Mouse (Mus musculus): ENCODE data around the gene Serpinc1. TPM values are rescaled to one million over a fixed set of nuclear protein-coding genes. Genes with fewer than 3 reads are reported as not detected.

Gene Serpinc1
- polyA plus RNA-seq, 1 experiment from 2014 or later, result 2.3 TPM

- no peaks in the 10 kb centered on the region for H3K9me3 ChIP-seq
- ATAC-seq (ENCODE audit: borderline replicate concordance, extremely low read depth, low FRiP score, low TSS enrichment), result no peak
- H3K4me2 ChIP-seq, result no peak overlapping the region
- no peaks in the 10 kb centered on the region for H3K27me3 ChIP-seq
- no peaks in the 10 kb centered on the region for H3K36me3 ChIP-seq
- WGBS, result 81% methylated on average over 6 of the region's 6 CpGs
- H3K27ac ChIP-seq, result no peak overlapping the region
- no peaks in the 10 kb centered on the region for H3K4me1 ChIP-seq
- H3K4me3 ChIP-seq, result no peak overlapping the region
- no peak overlapping the region for H3K9ac ChIP-seq
These were observed 7.1 kb downstream of the Serpinc1 start for GRCm38 (mm10) chr1:160985477-160985876.

DNA sequence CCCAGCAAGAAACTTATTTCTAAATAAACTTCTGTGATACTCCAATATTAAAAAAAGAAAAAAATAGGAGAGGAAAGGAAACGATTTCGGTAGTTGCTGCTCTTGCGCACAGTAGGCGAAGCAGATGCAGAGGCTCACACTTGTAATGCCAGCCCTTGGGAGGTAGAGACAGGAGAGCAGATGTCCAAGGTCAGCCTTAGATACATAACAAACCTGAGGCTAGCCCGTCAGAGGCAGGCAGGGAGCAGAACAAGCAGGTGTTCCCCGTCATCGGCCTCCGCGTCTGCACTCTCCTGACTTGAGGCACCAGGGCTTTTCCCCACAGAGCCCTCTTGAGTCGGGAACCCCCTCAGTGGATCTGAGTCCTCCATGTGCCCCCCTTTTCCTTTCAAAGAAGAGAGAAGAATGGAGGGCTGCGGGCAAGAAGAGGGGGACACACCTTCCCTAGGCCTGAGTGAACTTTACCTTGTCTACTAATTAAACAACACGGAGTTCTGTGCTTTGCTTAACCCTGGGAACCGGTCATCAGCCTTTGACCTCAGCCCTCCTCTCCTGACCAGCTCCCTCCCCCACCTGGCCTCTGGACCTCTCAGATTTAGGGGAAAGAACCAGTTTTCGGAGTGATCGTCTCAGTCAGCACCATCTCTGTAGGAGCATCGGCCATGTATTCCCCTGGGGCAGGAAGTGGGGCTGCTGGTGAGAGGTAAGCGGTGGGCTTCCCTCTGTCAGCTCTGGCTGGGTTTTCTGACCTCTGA, 8.7 kb downstream of the Serpinc1 start:
- H3K4me3 ChIP-seq, result no peak overlapping the region
- H3K4me2 ChIP-seq, result no peak overlapping the region
- no peaks in the 10 kb centered on the region for H3K36me3 ChIP-seq
- no peaks in the 10 kb centered on the region for H3K9me3 ChIP-seq
- H3K27ac ChIP-seq, result no peak overlapping the region
- no peak for ATAC-seq (ENCODE audit: borderline replicate concordance, extremely low read depth, low FRiP score, low TSS enrichment)
- H3K27me3 ChIP-seq, result no peaks in the 10 kb centered on the region
- WGBS, result 70% methylated on average over 17 of the region's 17 CpGs
- H3K9ac ChIP-seq, result no peak overlapping the region
- H3K4me1 ChIP-seq, result no peaks in the 10 kb centered on the region

GRCm38 (mm10) chr1:160989395-160989794, 11.0 kb downstream of the Serpinc1 start:
- Histone ChIP-seq H3K9ac (no peak overlapping the region), H3K4me2 (no peak overlapping the region), H3K4me1 (no peaks in the 10 kb centered on the region), H3K9me3 (no peaks in the 10 kb centered on the region), H3K27me3 (no peaks in the 10 kb centered on the region), H3K4me3 (no peak overlapping the region), H3K27ac (no peak overlapping the region), H3K36me3 (no peaks in the 10 kb centered on the region)
- 86% methylated on average over 15 of the region's 15 CpGs for WGBS
- ATAC-seq (ENCODE audit: borderline replicate concordance, extremely low read depth, low FRiP score, low TSS enrichment), result no peak

- Histone ChIP-seq H3K27ac (no peak overlapping the region), H3K27me3 (no peaks in the 10 kb centered on the region), H3K9me3 (no peaks in the 10 kb centered on the region), H3K4me2 (no peak overlapping the region), H3K9ac (no peak overlapping the region), H3K4me3 (no peak overlapping the region), H3K4me1 (no peaks in the 10 kb centered on the region), H3K36me3 (no peaks in the 10 kb centered on the region)
- no peak for ATAC-seq (ENCODE audit: borderline replicate concordance, extremely low read depth, low FRiP score, low TSS enrichment)
- WGBS, result 80% methylated on average over 6 of the region's 6 CpGs
These were observed 15.5 kb downstream of the Serpinc1 start for GRCm38 (mm10) chr1:160993851-160994250.

- no peak overlapping the region for H3K9ac ChIP-seq
- H3K4me2 ChIP-seq, result no peak overlapping the region
- H3K27me3 ChIP-seq, result no peaks in the 10 kb centered on the region
- H3K4me3 ChIP-seq, result no peak overlapping the region
- H3K4me1 ChIP-seq, result no peaks in the 10 kb centered on the region; the same call in 1 of the 2 replicates
- no peaks in the 10 kb centered on the region for H3K9me3 ChIP-seq
- H3K36me3 ChIP-seq, result peaks cover 5% of the 10 kb centered on the region; the same call in 1 of the 2 replicates
- 61% methylated on average over 4 of the region's 4 CpGs for WGBS
- ATAC-seq (ENCODE audit: borderline replicate concordance, extremely low read depth, low FRiP score, low TSS enrichment), result no peak
- no peak overlapping the region for H3K27ac ChIP-seq
These were observed 26.6 kb downstream of the Serpinc1 start for GRCm38 (mm10) chr1:161004942-161005341.

GRCm38 (mm10) chr1:161005526-161005925, 27.1 kb downstream of the Serpinc1 start:
- Histone ChIP-seq H3K27ac (no peak overlapping the region), H3K36me3 (peaks cover 5% of the 10 kb centered on the region; the same call in 1 of the 2 replicates), H3K4me3 (no peak overlapping the region), H3K4me1 (no peaks in the 10 kb centered on the region; the same call in 1 of the 2 replicates), H3K4me2 (no peak overlapping the region), H3K27me3 (no peaks in the 10 kb centered on the region), H3K9ac (no peak overlapping the region), H3K9me3 (no peaks in the 10 kb centered on the region)
- no peak for ATAC-seq (ENCODE audit: borderline replicate concordance, extremely low read depth, low FRiP score, low TSS enrichment)
- WGBS, result 55% methylated on average over 3 of the region's 3 CpGs

- H3K4me1 ChIP-seq, result no peaks in the 10 kb centered on the region; the same call in 1 of the 2 replicates
- H3K4me2 ChIP-seq, result no peak overlapping the region
- no peak overlapping the region for H3K4me3 ChIP-seq
- H3K36me3 ChIP-seq, result peaks cover 8% of the 10 kb centered on the region; the same call in 1 of the 2 replicates
- no peaks in the 10 kb centered on the region for H3K9me3 ChIP-seq
- WGBS, result 83% methylated on average over 5 of the region's 5 CpGs
- no peaks in the 10 kb centered on the region for H3K27me3 ChIP-seq
- ATAC-seq (ENCODE audit: borderline replicate concordance, extremely low read depth, low FRiP score, low TSS enrichment), result no peak
- no peak overlapping the region for H3K27ac ChIP-seq
- no peak overlapping the region for H3K9ac ChIP-seq
These were observed 28.1 kb downstream of the Serpinc1 start for GRCm38 (mm10) chr1:161006471-161006870.

- no peaks in the 10 kb centered on the region; the same call in 1 of the 2 replicates for H3K4me1 ChIP-seq
- no peak overlapping the region for H3K4me2 ChIP-seq
- no peaks in the 10 kb centered on the region for H3K27me3 ChIP-seq
- 97% methylated on average over 2 of the region's 2 CpGs for WGBS
- no peak overlapping the region for H3K4me3 ChIP-seq
- no peak for ATAC-seq (ENCODE audit: borderline replicate concordance, extremely low read depth, low FRiP score, low TSS enrichment)
- H3K36me3 ChIP-seq, result peaks cover 12% of the 10 kb centered on the region
- no peaks in the 10 kb centered on the region for H3K9me3 ChIP-seq
- H3K27ac ChIP-seq, result no peak overlapping the region
- H3K9ac ChIP-seq, result no peak overlapping the region
These were observed 29.7 kb downstream of the Serpinc1 start for GRCm38 (mm10) chr1:161008038-161008437.

DNA sequence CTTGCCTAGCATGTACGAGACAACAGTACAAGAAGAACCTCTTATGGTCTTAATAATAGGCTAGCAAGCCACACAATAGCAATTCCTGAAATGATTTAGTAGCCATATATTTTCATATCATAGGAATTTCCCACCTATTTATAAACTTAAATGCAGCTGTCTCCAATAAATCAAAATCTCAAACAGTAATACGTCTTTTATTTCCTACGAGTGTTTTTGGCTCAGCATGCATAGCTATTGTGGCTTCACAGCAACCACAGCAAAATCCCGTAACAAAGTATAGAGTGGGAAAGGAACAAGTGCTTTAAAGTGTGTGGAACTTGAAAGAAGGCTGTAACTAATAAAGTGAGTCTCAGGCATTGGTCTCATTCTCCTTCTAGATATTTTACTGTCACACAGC, 32.1 kb downstream of the Serpinc1 start:
- Histone ChIP-seq H3K27ac (no peak overlapping the region), H3K9me3 (no peaks in the 10 kb centered on the region), H3K4me1 (no peaks in the 10 kb centered on the region; the same call in 1 of the 2 replicates), H3K9ac (no peak overlapping the region), H3K36me3 (peaks cover 16% of the 10 kb centered on the region), H3K4me3 (no peak overlapping the region), H3K4me2 (no peak overlapping the region), H3K27me3 (no peaks in the 10 kb centered on the region)
- 79% methylated on average over 4 of the region's 4 CpGs for WGBS
- ATAC-seq (ENCODE audit: borderline replicate concordance, extremely low read depth, low FRiP score, low TSS enrichment), result no peak

DNA sequence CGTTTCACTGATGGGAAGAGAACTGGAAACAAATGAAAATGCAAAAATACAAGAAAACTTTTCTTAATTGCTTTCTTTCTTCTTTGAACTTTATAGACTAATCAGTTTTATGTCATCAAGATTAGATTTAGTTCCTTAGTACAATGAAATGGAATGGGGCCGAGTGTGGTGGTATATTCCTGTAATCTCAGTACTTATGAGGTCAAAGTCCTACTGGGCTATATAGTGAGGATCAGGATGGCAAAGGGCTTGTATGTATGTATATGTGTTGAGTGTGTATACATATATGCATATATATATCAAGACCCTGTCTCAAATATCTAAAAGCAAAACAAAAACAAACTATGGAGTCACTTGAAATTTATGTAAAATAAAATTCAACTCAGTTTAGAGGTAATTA, 38.0 kb downstream of the Serpinc1 start:
- WGBS, result 83% methylated on average over 2 of the region's 2 CpGs
- no peaks in the 10 kb centered on the region for H3K4me1 ChIP-seq
- ATAC-seq (ENCODE audit: borderline replicate concordance, extremely low read depth, low FRiP score, low TSS enrichment), result no peak
- H3K27me3 ChIP-seq, result no peaks in the 10 kb centered on the region
- no peak overlapping the region for H3K27ac ChIP-seq
- peaks cover 25% of the 10 kb centered on the region for H3K36me3 ChIP-seq
- no peak overlapping the region for H3K4me3 ChIP-seq
- no peak overlapping the region for H3K4me2 ChIP-seq
- no peak overlapping the region for H3K9ac ChIP-seq
- H3K9me3 ChIP-seq, result no peaks in the 10 kb centered on the region

- Histone ChIP-seq H3K27ac (no peak overlapping the region), H3K9me3 (no peaks in the 10 kb centered on the region)
- 92% methylated on average over 14 of the region's 14 CpGs for WGBS
These were observed 41.7 kb downstream of the Serpinc1 start for GRCm38 (mm10) chr1:161020051-161020450.

DNA sequence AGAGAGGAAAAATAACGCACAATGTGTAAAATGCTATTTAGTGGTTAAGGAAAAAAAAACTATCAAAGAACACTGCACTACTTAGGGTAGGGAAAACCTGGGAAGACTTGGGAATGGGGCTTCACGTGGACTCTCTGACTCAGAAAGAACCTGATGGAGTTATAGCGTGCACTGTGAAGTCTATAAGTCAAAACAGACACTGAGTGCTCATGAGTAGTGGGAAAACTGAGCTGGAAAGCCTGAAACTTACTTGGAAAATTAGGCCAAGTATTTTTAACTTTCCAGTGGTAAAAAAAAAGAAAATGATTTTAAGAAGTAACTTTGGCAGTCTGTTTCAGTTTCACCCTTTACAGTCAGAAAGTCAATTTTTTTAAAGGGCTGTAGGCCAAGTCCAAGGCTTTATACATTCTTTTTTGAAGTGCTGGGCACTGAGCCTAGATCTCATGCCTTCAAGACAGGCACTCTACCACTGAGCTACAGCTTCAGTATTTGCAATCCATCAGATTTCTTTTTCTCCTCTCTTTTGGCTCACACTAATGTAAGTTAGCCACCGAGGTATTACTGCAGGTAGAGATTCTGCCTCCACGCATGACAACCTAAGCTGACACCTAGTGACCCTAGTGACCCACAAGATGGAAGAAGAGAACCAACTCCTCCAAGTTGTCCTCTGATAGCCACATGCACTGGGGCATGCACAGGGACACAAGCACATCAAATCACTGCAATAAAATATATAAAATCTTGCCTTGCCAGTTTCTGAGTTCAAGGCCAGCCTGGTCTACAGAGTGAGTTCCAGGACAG, 47.2 kb downstream of the Serpinc1 start:
- no peak overlapping the region for H3K9ac ChIP-seq
- H3K4me3 ChIP-seq, result no peak overlapping the region
- peak; percentile 69 for ATAC-seq (ENCODE audit: borderline replicate concordance, extremely low read depth, low FRiP score, low TSS enrichment)
- H3K4me2 ChIP-seq, result no peak overlapping the region
- no peaks in the 10 kb centered on the region for H3K9me3 ChIP-seq
- H3K27me3 ChIP-seq, result no peaks in the 10 kb centered on the region
- peaks cover 3% of the 10 kb centered on the region; the same call in 1 of the 2 replicates for H3K4me1 ChIP-seq
- 64% methylated on average over 5 of the region's 5 CpGs for WGBS
- H3K36me3 ChIP-seq, result peaks cover 21% of the 10 kb centered on the region
- peak overlapping the region; percentile 64 for H3K27ac ChIP-seq

More at GRCm38 (mm10) chr1:161020051-161020450, 41.7 kb downstream of the Serpinc1 start:
- no peak overlapping the region for H3K4me3 ChIP-seq
- no peaks in the 10 kb centered on the region for H3K4me1 ChIP-seq
- H3K27me3 ChIP-seq, result no peaks in the 10 kb centered on the region
- no peak overlapping the region for H3K9ac ChIP-seq
- H3K4me2 ChIP-seq, result no peak overlapping the region
- peaks cover 22% of the 10 kb centered on the region for H3K36me3 ChIP-seq
- ATAC-seq (ENCODE audit: borderline replicate concordance, extremely low read depth, low FRiP score, low TSS enrichment), result no peak

Data from lung, embryonic 15.5 days (tissue).